Mouse (Mus musculus) limb, embryonic 11.5 days (tissue): ENCODE data around the gene Wnt5b. TPM values are rescaled to one million over a fixed set of nuclear protein-coding genes. Genes with fewer than 3 reads are reported as not detected.
A peak's percentile ranks its signal among the peaks of the same experiment; 100 is the strongest.
"Not testable (repeated sequence)": the region's sequence is repeated elsewhere in the genome, so short reads cannot be mapped to it uniquely, and the experiment has no call there.

ENCODE experiments used
- ATAC-seq: fragments of 200-750 bp; cut with Nextera tagmentation; 2 replicates; pipeline ENCODE4 v1.8.0; 2017; ENCODE audit warnings: low read depth; ENCODE audit not compliant: insufficient number of reproducible peaks, low FRiP score, low TSS enrichment
- DNase-seq: peaks from one replicate; pipeline ENCODE4 v3.0.0-alpha.2; 2015; ENCODE audit warnings: low spot score
- H3K27ac ChIP-seq: fragments of 300-500 bp; sonication (generic); replicated peaks from 2 replicates; pipeline ENCODE4 v1.5.1; 2014; ENCODE audit warnings: low read depth, mild to moderate bottlenecking, low read length
- H3K27me3 ChIP-seq: fragments of 300-500 bp; sonication (generic); 2 replicates; pipeline ENCODE4 v1.6.1; 2014; ENCODE audit warnings: mild to moderate bottlenecking, low read length, mixed read lengths; ENCODE audit not compliant: control insufficient read depth, insufficient read depth
- H3K36me3 ChIP-seq: fragments of 300-500 bp; sonication (generic); 2 replicates; pipeline ENCODE4 v1.6.1; 2014; ENCODE audit warnings: mild to moderate bottlenecking, low read length, moderate library complexity, mixed read lengths; ENCODE audit not compliant: control insufficient read depth, insufficient read depth
- H3K4me1 ChIP-seq: fragments of 300-500 bp; sonication (generic); 2 replicates; pipeline ENCODE4 v1.6.1; 2014; ENCODE audit warnings: low read length, mixed read lengths; ENCODE audit not compliant: control insufficient read depth, insufficient read depth
- H3K4me2 ChIP-seq: fragments of 300-500 bp; sonication (generic); 2 replicates; pipeline ENCODE4 v1.6.1; 2014; ENCODE audit warnings: low read depth, mild to moderate bottlenecking, moderate library complexity; ENCODE audit not compliant: severe bottlenecking
- H3K4me3 ChIP-seq: fragments of 300-500 bp; sonication (generic); 2 replicates; pipeline ENCODE4 v1.5.1; 2014; ENCODE audit warnings: low read depth, low read length
- H3K9ac ChIP-seq: fragments of 300-500 bp; sonication (generic); 2 replicates; pipeline ENCODE4 v1.6.1; 2014; ENCODE audit warnings: mild to moderate bottlenecking, low read length
- H3K9me3 ChIP-seq: fragments of 300-500 bp; sonication (generic); 2 replicates; pipeline ENCODE4 v1.6.1; 2016; ENCODE audit warnings: low read length; ENCODE audit not compliant: control insufficient read depth
- WGBS: fragments of 180-500 bp; shearing (Covaris S2); extraction: QIAGEN DNeasy Blood & Tissue Kit; methylation state at CpG from one replicate; pipeline ENCODE4 v1.1.7; 2014; 5-methylcytosine and 5-hydroxymethylcytosine counted together
- polyA plus RNA-seq: library from polyadenylated mRNA; unstranded; fragments of >200 nt; fragmentation: Nextera tagmentation; extraction: Ambion mirVana; gene quantifications from 2 replicates; pipeline ENCODE4 v1.2.1, GENCODE M21; 2014

Wnt5b gene
- polyA plus RNA-seq, 1 experiment from 2014 or later = 17.1 TPM

- no peak overlapping the region for H3K4me3 ChIP-seq
- H3K9me3 ChIP-seq = no peaks in the 10 kb centered on the region
- peaks cover 16% of the 10 kb centered on the region for H3K4me1 ChIP-seq
- H3K9ac ChIP-seq = no peak overlapping the region
- H3K27me3 ChIP-seq = no peaks in the 10 kb centered on the region
- ATAC-seq (no peak), DNase-seq (no peak)
- WGBS = 93% methylated on average over 7 of the region's 7 CpGs
- peaks cover 3% of the 10 kb centered on the region for H3K36me3 ChIP-seq
- no peak overlapping the region for H3K27ac ChIP-seq
- no peak overlapping the region for H3K4me2 ChIP-seq
Measured at GRCm38 (mm10) chr6:119487085-119487458, 57.1 kb downstream of the Wnt5b start.

- no peaks in the 10 kb centered on the region for H3K9me3 ChIP-seq
- no peak overlapping the region for H3K9ac ChIP-seq
- H3K4me2 ChIP-seq = no peak overlapping the region
- H3K4me1 ChIP-seq = peaks cover 16% of the 10 kb centered on the region
- DNase-seq = no peak
- H3K27ac ChIP-seq = no peak overlapping the region
- no peak overlapping the region for H3K4me3 ChIP-seq
- ATAC-seq = no peak
- whole genome bisulfite sequencing = 90% methylated on average over 12 of the region's 12 CpGs
- no peaks in the 10 kb centered on the region for H3K27me3 ChIP-seq
- H3K36me3 ChIP-seq = peaks cover 3% of the 10 kb centered on the region
Measured at GRCm38 (mm10) chr6:119486381-119487084, 57.6 kb downstream of the Wnt5b start.

- H3K27ac ChIP-seq = no peak overlapping the region
Measured at GRCm38 (mm10) chr6:119485486-119485885, 58.7 kb downstream of the Wnt5b start.

GRCm38 (mm10) chr6:119482958-119483600, 61.1 kb downstream of the Wnt5b start:
- peaks cover 21% of the 10 kb centered on the region for H3K4me1 ChIP-seq
- H3K9me3 ChIP-seq = no peaks in the 10 kb centered on the region
- H3K27me3 ChIP-seq = no peaks in the 10 kb centered on the region
- DNase-seq (peak; percentile 78), ATAC-seq (no peak)
- 38% methylated on average over 16 of the region's 16 CpGs for WGBS
- no peak overlapping the region for H3K27ac ChIP-seq
- H3K4me2 ChIP-seq = peak overlapping the region; percentile 36; the same call in 1 of the 2 replicates
- H3K9ac ChIP-seq = no peak overlapping the region
- peaks cover 3% of the 10 kb centered on the region for H3K36me3 ChIP-seq
- H3K4me3 ChIP-seq = peak overlapping the region; percentile 2; the same call in 1 of the 2 replicates

More at GRCm38 (mm10) chr6:119485486-119485885, 58.7 kb downstream of the Wnt5b start:
- Histone ChIP-seq H3K4me1 (peaks cover 16% of the 10 kb centered on the region), H3K4me3 (no peak overlapping the region), H3K9me3 (no peaks in the 10 kb centered on the region), H3K4me2 (no peak overlapping the region), H3K36me3 (peaks cover 3% of the 10 kb centered on the region), H3K9ac (no peak overlapping the region), H3K27me3 (no peaks in the 10 kb centered on the region)
- WGBS = 14% methylated on average over 2 of the region's 2 CpGs
- no peak for DNase-seq
- ATAC-seq = no peak

GRCm38 (mm10) chr6:119481741-119482390, 62.3 kb downstream of the Wnt5b start:
- not testable (repeated sequence) for H3K9ac ChIP-seq, H3K27me3 ChIP-seq, ATAC-seq, H3K9me3 ChIP-seq, H3K36me3 ChIP-seq, H3K27ac ChIP-seq
- peak; percentile 52 for DNase-seq
- H3K4me2 ChIP-seq = peak overlapping the region; percentile 96
- H3K4me1 ChIP-seq = peaks cover 30% of the 10 kb centered on the region
- 4% methylated on average over 10 of the region's 10 CpGs for WGBS
- peak overlapping the region; percentile 9 for H3K4me3 ChIP-seq

- H3K27ac ChIP-seq = no peak overlapping the region
- 0% methylated on average over 33 of the region's 33 CpGs for WGBS
- peaks cover 3% of the 10 kb centered on the region for H3K36me3 ChIP-seq
- peak overlapping the region; percentile 96 for H3K4me2 ChIP-seq
- DNase-seq (peak; percentile 59), ATAC-seq (no peak)
- no peaks in the 10 kb centered on the region for H3K27me3 ChIP-seq
- H3K4me3 ChIP-seq = peak overlapping the region; percentile 88
- peak overlapping the region; percentile 98 for H3K9ac ChIP-seq
- no peaks in the 10 kb centered on the region for H3K9me3 ChIP-seq
- H3K4me1 ChIP-seq = peaks cover 30% of the 10 kb centered on the region
Measured at GRCm38 (mm10) chr6:119480706-119481331, 63.3 kb downstream of the Wnt5b start.

- peak overlapping the region; percentile 88 for H3K4me3 ChIP-seq
- ATAC-seq (peak; percentile 27; the same call in 1 of the 2 replicates), DNase-seq (peak; percentile 74)
- no peaks in the 10 kb centered on the region for H3K27me3 ChIP-seq
- peak overlapping the region; percentile 96 for H3K4me2 ChIP-seq
- peaks cover 30% of the 10 kb centered on the region for H3K4me1 ChIP-seq
- WGBS = under 1% methylated on average over 70 of the region's 70 CpGs
- H3K9me3 ChIP-seq = no peaks in the 10 kb centered on the region
- H3K36me3 ChIP-seq = peaks cover 3% of the 10 kb centered on the region
- H3K9ac ChIP-seq = peak overlapping the region; percentile 98
- H3K27ac ChIP-seq = peak overlapping the region; percentile 99
Measured at GRCm38 (mm10) chr6:119479876-119480705, 64.1 kb downstream of the Wnt5b start.
